Mouse (Mus musculus) testis, adult 2 months (tissue): ENCODE results near the gene Klhl41.
"Not testable (repeated sequence)": the region's sequence is repeated elsewhere in the genome, so short reads cannot be mapped to it uniquely, and the experiment has no call there.

Source experiments
- CTCF ChIP-seq: fragments of 200-500 bp; IDR thresholded peaks from 2 replicates; pipeline ENCODE4 v1.5.1; 2012; ENCODE audit warnings: low read depth, mild to moderate bottlenecking, inconsistent platforms, low read length, moderate library complexity; ENCODE audit not compliant: control insufficient read depth, insufficient read depth, insufficient replicate concordance
- POLR2A ChIP-seq: fragments of 200-500 bp; IDR thresholded peaks from 2 replicates; pipeline ENCODE4 v1.6.1; 2012; ENCODE audit warnings: low read depth, mild to moderate bottlenecking, inconsistent platforms, low read length, moderate library complexity; ENCODE audit not compliant: control insufficient read depth

DNA sequence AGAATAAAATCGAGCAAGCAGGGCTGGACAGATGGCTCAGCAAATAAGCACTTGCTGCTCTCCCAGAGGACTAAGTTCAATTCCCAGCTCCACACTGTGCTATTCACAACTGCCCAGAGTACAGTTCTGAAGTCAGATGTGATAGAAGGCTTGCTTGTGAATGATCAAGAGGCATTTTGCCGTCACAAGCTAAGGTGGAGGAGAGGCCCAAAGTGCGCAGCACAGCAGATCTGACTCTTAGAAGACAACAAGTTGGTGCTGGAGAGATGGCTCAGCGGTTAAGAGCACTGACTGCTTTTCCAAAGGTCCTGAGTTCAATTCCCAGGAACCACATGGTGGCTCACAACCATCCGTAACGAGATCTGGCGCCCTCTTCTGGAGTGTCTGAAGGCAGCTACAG lies 31.9 kb upstream of the Klhl41 start:
- TF ChIP-seq CTCF, POLR2A: not testable (repeated sequence)
